Mouse (Mus musculus): ENCODE data around the gene Lrrc4c. TPM values are rescaled to one million over a fixed set of nuclear protein-coding genes. Genes with fewer than 3 reads are reported as not detected.
A peak's percentile ranks its signal among the peaks of the same experiment; 100 is the strongest.

Lrrc4c gene
- total RNA-seq, 1 experiment, result 0.09 TPM

DNA sequence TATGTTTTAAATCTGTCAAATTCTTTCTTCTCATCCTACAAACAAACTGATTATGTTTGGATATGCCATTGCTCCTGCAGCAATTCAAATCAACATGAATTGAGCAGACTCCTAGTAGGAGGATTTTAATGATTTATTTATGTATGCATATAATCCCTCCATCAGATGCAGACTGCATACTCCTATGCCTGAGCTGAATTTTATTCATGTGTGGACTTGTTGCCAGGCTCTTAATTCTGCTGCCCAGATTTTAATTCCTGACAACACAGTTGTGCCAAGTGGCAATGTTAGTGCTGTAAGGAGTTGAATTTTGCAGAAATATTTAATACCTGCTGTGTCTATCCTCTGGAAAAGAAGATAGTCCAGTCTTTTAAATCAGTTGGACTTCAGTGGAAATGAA lies 1179.1 kb downstream of the Lrrc4c start:
- TF ChIP-seq ZNF384 (IDR thresholded peaks at IDR 0.05; ENCODE audit: low read depth, low read length) (no peak), ZC3H11A (IDR thresholded peaks at IDR 0.05; ENCODE audit: borderline replicate concordance, low read depth, low read length) (no peak), MAFK (IDR thresholded peaks at IDR 0.05; ENCODE audit: insufficient read depth, low read depth, low read length) (no peak), HCFC1 (IDR thresholded peaks at IDR 0.05; ENCODE audit: borderline replicate concordance, insufficient read depth, low read length) (no peak), CHD2 (IDR thresholded peaks at IDR 0.05; ENCODE audit: low read depth, low read length) (no peak)
- no peak overlapping the region for H3K4me3 ChIP-seq (ENCODE audit: insufficient read depth in 1 of 2, low read depth in 1 of 2, low read length in 2 of 2, poor library complexity in 1 of 2, severe bottlenecking in 1 of 2)
- H3K27ac ChIP-seq (ENCODE audit: insufficient read depth, low read depth, low read length, poor library complexity, severe bottlenecking), result no peak overlapping the region
- in situ Hi-C loops (cut with MboI; ENCODE audit: low sequenced_read_pairs in 2 of 2, unreplicated experiment in 2 of 2), result no loop called here
- DNase-seq (ENCODE audit: low read depth, low spot score), result no peak
- no peaks in the 10 kb centered on the region for H3K36me3 ChIP-seq (ENCODE audit: control insufficient read depth, insufficient read depth, low read length, poor library complexity, severe bottlenecking)
- no peaks in the 10 kb centered on the region for H3K9me3 ChIP-seq (ENCODE audit: control insufficient read depth, insufficient read depth, low read depth, low read length)
- no peak overlapping the region for H3K9ac ChIP-seq (ENCODE audit: insufficient read depth, low read depth, low read length, poor library complexity, severe bottlenecking)
- H3K4me1 ChIP-seq (ENCODE audit: control insufficient read depth in 2 of 2, insufficient read depth in 2 of 2, low read length in 2 of 2, poor library complexity in 1 of 2), result no peaks in the 10 kb centered on the region

DNA sequence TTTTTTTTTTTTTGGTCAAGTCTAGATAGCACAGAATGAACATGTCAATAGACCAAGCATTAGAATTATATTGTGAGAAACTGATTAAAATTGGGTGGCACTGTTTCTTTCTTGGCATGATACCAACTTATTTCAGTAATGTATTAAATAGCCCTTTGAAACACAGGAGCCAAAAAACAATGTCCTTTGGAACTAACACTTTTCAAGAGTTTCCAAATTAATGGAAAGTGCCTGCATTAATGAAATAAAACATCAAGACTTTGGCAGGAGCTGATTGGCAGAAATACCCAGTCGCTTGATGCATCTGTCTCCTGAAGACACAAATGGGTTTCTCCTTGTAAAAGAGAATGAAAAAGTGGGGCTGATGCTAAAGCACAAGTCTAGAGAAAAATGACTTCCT lies 1184.5 kb downstream of the Lrrc4c start:
- no peak for TF ChIP-seq CHD2 (IDR thresholded peaks at IDR 0.05; ENCODE audit: low read depth, low read length)
- no peak for TF ChIP-seq ZNF384 (IDR thresholded peaks at IDR 0.05; ENCODE audit: low read depth, low read length)
- TF ChIP-seq HCFC1 (IDR thresholded peaks at IDR 0.05; ENCODE audit: borderline replicate concordance, insufficient read depth, low read length), result no peak
- TF ChIP-seq MAFK (IDR thresholded peaks at IDR 0.05; ENCODE audit: insufficient read depth, low read depth, low read length), result no peak
- no peak for TF ChIP-seq ZC3H11A (IDR thresholded peaks at IDR 0.05; ENCODE audit: borderline replicate concordance, low read depth, low read length)
- in situ Hi-C loops (cut with MboI; ENCODE audit: low sequenced_read_pairs in 2 of 2, unreplicated experiment in 2 of 2), result no loop called here
- Histone ChIP-seq H3K4me3 (ENCODE audit: insufficient read depth in 1 of 2, low read depth in 1 of 2, low read length in 2 of 2, poor library complexity in 1 of 2, severe bottlenecking in 1 of 2) (no peak overlapping the region), H3K4me1 (ENCODE audit: control insufficient read depth in 2 of 2, insufficient read depth in 2 of 2, low read length in 2 of 2, poor library complexity in 1 of 2) (no peaks in the 10 kb centered on the region), H3K36me3 (ENCODE audit: control insufficient read depth, insufficient read depth, low read length, poor library complexity, severe bottlenecking) (no peaks in the 10 kb centered on the region), H3K9me3 (ENCODE audit: control insufficient read depth, insufficient read depth, low read depth, low read length) (no peaks in the 10 kb centered on the region), H3K9ac (ENCODE audit: insufficient read depth, low read depth, low read length, poor library complexity, severe bottlenecking) (no peak overlapping the region), H3K27ac (ENCODE audit: insufficient read depth, low read depth, low read length, poor library complexity, severe bottlenecking) (no peak overlapping the region)
- no peak for DNase-seq (ENCODE audit: low read depth, low spot score)

DNA sequence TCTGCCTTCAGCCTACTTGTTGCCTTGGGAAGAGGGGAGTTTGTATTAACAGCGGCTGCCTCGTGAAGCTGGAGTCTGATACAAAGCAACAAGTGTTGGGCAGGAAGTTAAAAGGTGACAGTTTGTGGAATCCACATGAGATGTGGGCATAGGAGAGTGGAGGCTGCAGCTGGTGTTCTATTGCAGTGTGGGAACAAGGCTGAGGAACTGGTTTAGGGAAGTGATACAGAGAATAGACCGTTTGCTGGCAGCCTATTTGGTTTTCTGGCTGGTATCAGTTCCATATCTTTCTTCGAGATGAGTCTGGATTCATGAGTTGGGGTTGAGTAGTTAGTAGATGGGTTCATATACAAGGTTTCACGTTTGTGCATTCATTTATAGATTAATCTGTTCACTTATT lies 1186.9 kb downstream of the Lrrc4c start:
- Histone ChIP-seq H3K4me3 (ENCODE audit: insufficient read depth in 1 of 2, low read depth in 1 of 2, low read length in 2 of 2, poor library complexity in 1 of 2, severe bottlenecking in 1 of 2) (no peak overlapping the region), H3K9ac (ENCODE audit: insufficient read depth, low read depth, low read length, poor library complexity, severe bottlenecking) (no peak overlapping the region), H3K4me1 (ENCODE audit: control insufficient read depth in 2 of 2, insufficient read depth in 2 of 2, low read length in 2 of 2, poor library complexity in 1 of 2) (no peaks in the 10 kb centered on the region), H3K27ac (ENCODE audit: insufficient read depth, low read depth, low read length, poor library complexity, severe bottlenecking) (0 out of 2 replicates have a peak overlapping the region, but pooled peaks have one; percentile 31), H3K9me3 (ENCODE audit: control insufficient read depth, insufficient read depth, low read depth, low read length) (no peaks in the 10 kb centered on the region), H3K36me3 (ENCODE audit: control insufficient read depth, insufficient read depth, low read length, poor library complexity, severe bottlenecking) (no peaks in the 10 kb centered on the region)
- no peak for DNase-seq (ENCODE audit: low read depth, low spot score)
- in situ Hi-C loops (cut with MboI; ENCODE audit: low sequenced_read_pairs in 2 of 2, unreplicated experiment in 2 of 2), result no loop called here
- no peak for TF ChIP-seq ZNF384 (IDR thresholded peaks at IDR 0.05; ENCODE audit: low read depth, low read length)
- no peak for TF ChIP-seq ZC3H11A (IDR thresholded peaks at IDR 0.05; ENCODE audit: borderline replicate concordance, low read depth, low read length)
- TF ChIP-seq CHD2 (IDR thresholded peaks at IDR 0.05; ENCODE audit: low read depth, low read length), result no peak
- no peak for TF ChIP-seq MAFK (IDR thresholded peaks at IDR 0.05; ENCODE audit: insufficient read depth, low read depth, low read length)
- TF ChIP-seq HCFC1 (IDR thresholded peaks at IDR 0.05; ENCODE audit: borderline replicate concordance, insufficient read depth, low read length), result no peak

DNA sequence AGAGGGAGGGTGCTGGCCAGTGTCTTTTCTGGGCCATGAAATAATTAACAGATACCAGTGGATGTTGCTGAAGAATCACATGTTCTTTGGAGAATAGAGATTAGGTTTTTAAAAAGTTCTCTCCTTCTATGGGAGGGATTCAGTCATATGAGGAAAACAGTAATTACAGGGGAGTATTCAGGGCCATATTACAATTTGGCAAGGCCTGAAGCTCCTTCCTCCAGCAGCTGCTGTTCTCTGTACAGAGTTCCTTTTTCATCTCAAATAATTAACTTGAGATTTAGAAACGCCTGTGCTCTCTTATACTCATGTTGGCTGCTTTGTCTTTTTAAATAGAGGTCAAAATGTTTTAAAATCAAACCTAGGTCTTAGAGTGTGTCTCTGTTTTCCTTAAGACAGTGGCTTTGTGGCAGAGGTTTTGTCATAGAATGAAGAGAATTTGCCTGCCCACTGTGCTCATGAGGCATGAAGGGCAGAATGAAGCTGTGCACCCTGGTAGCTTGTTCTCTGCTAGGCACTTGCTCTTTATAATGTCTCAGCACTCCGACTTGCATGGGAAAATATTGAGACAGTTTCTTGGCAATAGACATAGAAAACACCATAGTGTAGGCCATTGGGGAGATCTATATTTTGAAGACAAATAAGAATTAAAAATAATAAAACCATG lies 1206.4 kb downstream of the Lrrc4c start:
- Histone ChIP-seq H3K27ac (ENCODE audit: insufficient read depth, low read depth, low read length, poor library complexity, severe bottlenecking) (no peak overlapping the region), H3K4me3 (ENCODE audit: insufficient read depth in 1 of 2, low read depth in 1 of 2, low read length in 2 of 2, poor library complexity in 1 of 2, severe bottlenecking in 1 of 2) (no peak overlapping the region), H3K4me1 (ENCODE audit: control insufficient read depth in 2 of 2, insufficient read depth in 2 of 2, low read length in 2 of 2, poor library complexity in 1 of 2) (no peaks in the 10 kb centered on the region), H3K36me3 (ENCODE audit: control insufficient read depth, insufficient read depth, low read length, poor library complexity, severe bottlenecking) (no peaks in the 10 kb centered on the region), H3K9me3 (ENCODE audit: control insufficient read depth, insufficient read depth, low read depth, low read length) (no peaks in the 10 kb centered on the region), H3K9ac (ENCODE audit: insufficient read depth, low read depth, low read length, poor library complexity, severe bottlenecking) (no peak overlapping the region)
- DNase-seq (ENCODE audit: low read depth, low spot score), result no peak
- in situ Hi-C loops (cut with MboI; ENCODE audit: low sequenced_read_pairs in 2 of 2, unreplicated experiment in 2 of 2), result no loop called here
- TF ChIP-seq ZNF384 (IDR thresholded peaks at IDR 0.05; ENCODE audit: low read depth, low read length) (no peak), HCFC1 (IDR thresholded peaks at IDR 0.05; ENCODE audit: borderline replicate concordance, insufficient read depth, low read length) (no peak), CHD2 (IDR thresholded peaks at IDR 0.05; ENCODE audit: low read depth, low read length) (no peak), ZC3H11A (IDR thresholded peaks at IDR 0.05; ENCODE audit: borderline replicate concordance, low read depth, low read length) (no peak), MAFK (IDR thresholded peaks at IDR 0.05; ENCODE audit: insufficient read depth, low read depth, low read length) (no peak)

Data from ES-E14 (cell line).